Mouse (Mus musculus) layer of hippocampus, postnatal 10 days (tissue): ENCODE data around the gene Zkscan3. TPM values are rescaled to one million over a fixed set of nuclear protein-coding genes. Genes with fewer than 3 reads are reported as not detected.

Experiments used
- DNase-seq, 2 experiments: peaks; one replicate each; pipeline ENCODE4 v3.0.0; 2021; ENCODE audit warnings: low spot score in 2 of 2
- long read RNA-seq: library from polyadenylated mRNA; stranded (forward); transcript quantifications from one replicate; pipeline ENCODE4 v2.0.0, GENCODE M21; 2023
- total RNA-seq, 2 experiments: library from RNA; stranded (reverse); gene quantifications; 2 replicates each; pipeline ENCODE4 v1.2.3; 2021

Gene Zkscan3
- 10 to 100 TPM; 41.7 to 42.0 TPM for total RNA-seq
- long read RNA-seq, transcript Zkscan3-201 (6 exons, 2,561 nt): major isoform, 6 of 18 reads
- long read RNA-seq, transcript Zkscan3-203 (6 exons, 2,600 nt): major isoform, 6 of 18 reads
- long read RNA-seq, partial matches to known transcripts: 2 of 18 reads
- long read RNA-seq, other reads (novel, unspliced or antisense): 3 of 18 reads

DNA sequence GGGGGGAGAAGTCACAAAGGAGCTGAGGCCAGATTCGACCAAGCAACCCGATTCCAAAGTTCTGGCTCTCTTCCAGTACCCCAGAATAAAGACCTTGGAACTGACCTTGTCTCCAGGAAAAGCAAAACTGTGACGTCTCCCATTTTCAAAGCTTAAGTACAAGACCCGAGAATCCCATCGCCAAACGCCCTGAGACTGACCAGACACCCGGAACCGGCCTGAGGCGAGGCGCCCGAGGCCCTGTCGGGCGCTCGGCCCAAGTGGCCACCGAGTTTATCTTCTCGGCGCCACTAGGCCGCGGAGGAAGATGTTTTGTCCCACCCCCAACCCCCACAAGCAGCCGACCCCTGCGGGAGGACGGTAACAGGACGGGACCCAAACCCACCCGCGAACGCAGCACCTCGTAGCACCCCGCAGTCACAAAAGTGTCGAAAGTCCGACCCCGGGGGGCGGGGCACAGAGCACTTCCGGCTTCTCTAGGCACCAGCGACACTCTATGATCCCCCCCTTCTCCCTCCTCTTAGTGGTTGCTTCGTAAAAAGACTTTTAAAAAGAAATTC is at the start of gene Zkscan3:
Zkscan3 (minus strand) TSS at position 469 of the 560 bp plus-strand sequence.
- DNase-seq: peak; percentile 85 to 88

DNA sequence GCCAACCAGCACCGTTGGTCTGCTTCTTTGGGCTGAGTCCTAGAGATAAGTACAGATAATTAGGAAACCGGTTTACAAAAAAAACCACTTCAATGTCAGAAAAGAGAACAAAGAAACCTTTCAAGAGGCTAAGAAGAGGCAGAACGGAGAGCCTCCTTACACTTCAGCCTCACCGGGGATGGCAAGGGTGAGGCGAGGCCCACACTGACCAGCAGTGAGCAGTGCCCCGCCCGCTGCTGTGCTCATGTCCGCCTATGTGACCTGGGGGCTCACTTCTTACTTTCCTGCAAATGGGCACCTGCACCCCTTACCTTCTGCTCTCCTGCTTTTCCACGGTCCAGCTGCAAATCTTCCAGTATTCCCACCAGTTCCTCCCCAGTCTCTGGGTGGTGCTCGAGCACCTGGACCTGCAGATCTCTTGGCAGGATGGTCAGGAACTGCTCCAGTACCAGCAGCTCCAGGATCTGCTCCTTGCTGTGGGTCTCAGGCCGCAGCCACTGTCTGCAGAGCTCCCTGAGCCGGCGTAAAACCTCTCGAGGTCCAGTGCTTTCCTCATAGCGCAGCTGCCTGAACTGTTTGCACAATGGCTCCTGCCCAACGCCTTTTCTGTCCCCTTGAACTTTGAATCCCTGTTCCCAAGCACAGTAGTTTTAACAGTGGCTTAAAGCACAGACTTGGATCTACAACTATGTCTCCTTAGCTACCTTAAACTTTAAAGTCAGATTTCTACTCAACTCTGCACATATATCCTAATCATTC is 45.5 kb upstream of the Zkscan3 start:
- no peak for DNase-seq

DNA sequence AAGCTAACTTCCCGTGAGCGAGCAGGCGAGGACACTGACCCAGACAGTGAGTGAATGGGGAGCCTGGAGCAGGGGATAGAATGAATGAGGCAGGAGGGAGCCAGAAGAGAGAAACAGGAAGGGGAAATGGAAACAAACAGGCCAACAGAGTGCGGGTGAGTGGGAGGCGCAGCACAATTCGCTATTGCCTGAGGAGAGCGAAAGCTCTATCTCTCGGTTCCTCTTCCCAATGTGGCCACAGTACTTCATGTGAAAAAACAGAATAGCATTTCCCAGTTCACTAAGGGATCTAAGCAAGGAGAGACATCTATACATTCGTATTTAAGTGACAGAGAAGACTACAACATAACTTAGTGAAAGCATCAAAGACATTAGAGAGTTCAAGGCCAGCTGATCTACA is 44.2 kb upstream of the Zkscan3 start:
- DNase-seq: no peak

DNA sequence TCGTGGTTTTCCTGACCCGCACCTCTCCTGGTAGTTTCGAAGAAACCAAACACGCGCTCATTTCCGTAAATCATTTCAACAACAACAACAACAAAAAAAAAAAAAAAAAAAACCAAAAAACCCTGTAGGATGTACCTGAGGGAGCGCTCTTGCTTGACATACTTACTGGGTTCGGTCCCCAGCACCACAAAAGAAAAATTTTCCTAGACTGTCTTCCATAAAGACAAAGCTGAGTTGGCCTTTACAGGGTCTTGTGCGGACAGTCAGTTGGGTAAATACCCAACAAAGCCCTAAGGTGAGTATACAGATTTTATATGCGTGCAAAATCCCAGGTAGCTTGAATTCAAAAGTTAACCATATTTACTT is 38.6 kb upstream of the Zkscan3 start:
- DNase-seq: no peak

DNA sequence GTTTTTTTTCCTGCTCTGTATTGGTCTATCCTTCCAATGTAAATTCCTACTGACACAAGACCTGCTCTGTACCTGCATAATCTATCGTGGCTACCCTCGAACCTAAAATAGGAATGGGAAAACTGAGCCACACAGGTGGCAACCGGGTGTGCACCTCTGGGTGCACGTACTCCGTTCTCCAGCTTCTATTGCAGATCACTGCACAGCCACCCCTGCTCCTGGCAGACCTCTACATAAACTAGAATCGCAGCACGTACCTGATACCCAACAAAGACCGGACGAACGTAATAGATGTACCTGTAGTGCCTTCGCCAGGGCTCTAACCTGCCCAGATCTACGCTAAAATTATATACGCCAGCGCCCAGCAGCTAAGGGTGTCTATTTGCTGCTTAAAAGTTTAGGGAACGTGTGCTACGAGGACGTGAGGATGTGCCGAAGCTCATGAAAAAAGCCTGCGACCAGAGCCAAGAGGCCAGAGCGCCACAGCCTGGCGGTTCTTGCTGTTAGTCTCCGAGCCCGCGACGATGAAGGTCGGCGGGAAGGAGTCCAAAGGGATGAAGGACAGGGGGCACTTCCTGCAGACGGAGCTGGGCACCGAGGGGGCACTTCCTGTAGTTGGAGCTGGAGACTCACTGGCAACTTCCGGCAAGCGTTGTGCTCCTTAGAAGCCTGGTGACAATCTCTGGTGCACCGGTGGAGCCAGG is 38.1 kb upstream of the Zkscan3 start, which contains the start of gene Pgbd1:
Pgbd1 (minus strand) TSS at position 556 of the 704 bp plus-strand sequence.
- DNase-seq: peak; percentile 68 to 78

DNA sequence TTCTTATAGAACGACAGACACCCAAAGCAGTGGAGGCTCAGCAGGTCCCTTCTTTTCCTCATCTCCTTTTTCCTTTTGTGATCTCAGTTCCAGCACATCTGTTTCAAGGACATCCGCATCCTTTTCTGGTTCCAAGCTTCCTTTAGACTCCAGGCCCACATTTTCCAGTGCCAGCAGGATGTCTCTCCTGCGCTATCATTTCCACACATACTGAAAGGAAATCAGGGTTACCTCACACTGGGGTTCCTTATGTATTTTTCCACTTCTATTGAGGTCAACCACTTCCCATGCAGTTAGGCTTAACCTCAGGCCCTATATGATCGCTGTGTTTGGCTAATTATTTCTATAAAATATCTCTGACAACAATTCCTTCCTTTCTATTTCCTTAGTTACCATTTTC is 32.9 kb upstream of the Zkscan3 start:
- no peak for DNase-seq

DNA sequence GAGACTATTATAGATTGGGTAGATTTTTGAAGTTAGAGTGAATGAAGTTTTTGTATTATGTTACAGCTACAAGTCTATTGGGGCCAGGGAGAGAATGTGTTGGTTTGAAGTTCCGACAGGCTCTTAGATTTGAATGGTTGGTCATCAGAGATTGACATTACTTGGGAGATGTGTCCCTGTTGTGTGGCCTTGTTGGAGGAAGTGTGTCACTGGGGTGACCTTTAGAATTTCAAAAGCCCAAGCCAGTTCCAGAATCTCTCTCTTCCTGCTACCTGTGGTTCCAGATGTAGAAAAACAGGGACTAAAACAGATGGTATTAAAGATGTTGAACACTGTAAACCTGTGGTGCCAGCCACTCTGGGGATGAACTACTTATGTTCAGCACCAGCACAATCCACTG is 25.1 kb upstream of the Zkscan3 start:
- DNase-seq: no peak

DNA sequence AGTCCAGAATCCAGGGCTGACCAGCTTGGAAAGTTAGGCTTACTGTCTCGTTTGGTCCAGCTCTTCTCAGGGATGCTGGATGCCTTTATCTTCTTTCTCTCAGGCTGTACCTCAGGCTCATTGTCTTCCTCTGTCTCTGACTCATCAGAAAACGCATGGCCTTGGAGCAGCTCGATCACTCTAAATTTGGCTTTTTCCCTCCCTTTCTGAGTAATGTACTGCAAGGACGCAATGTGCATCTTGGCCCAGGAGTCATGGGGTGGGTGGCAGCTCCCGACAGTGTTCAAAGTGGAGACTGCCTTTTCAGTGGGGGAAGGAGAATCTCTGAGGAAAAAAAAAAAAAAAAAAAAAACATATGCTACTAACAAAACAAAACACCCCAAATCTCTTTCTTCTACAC is 20.7 kb upstream of the Zkscan3 start:
- no peak for DNase-seq

DNA sequence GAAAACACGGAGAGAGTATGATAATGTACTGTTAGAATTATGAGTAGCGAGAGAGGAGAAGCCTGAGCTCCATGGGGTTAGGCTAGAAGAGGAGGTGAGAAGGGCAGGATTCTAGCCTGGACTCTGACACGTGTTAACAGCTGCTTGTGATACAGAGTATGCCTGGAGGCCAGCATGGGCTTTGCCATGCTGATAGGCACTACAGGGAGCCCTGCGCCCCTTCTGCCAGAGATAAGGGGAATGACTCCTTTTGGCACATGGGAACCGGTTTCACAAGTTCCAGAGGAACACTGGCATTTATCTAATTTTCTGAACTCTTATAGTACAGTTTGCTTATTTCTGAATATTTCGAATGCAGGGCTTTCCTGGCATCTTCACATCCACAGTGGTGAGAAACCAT is 16.3 kb upstream of the Zkscan3 start:
- no peak for DNase-seq

DNA sequence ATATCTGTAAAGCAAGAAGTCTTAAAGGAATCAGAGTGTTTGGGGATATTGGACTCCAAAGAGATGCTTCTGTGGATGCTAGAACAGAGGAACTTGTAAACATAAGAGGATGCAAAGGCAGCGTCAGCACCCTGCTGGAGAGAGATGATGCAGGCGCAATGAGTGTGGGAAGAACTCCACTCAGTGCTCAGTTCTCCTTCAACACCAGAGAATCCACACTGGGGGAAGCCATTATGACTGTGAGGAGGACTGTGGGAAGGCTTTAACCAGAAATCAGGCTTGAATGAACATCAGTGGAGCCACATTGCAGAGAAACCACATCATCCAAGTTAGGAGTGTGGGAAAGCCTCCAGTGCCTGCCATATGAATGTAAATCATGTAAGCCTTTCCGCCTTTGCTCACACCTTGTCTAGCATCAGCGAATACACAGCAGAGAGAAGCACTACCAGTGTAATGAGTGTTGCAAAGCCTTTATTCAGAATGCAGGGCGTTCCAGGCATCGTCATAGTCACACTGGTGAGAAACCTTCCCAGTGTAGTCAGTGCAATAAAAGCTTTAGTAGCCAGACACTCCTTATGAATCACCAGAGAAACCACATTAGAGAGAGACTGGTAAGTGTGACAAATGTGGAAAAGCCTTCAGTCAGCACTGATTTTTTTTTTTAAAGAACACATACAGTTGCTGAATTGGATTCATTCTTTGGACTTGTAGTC is 14.9 kb upstream of the Zkscan3 start:
- no peak for DNase-seq

DNA sequence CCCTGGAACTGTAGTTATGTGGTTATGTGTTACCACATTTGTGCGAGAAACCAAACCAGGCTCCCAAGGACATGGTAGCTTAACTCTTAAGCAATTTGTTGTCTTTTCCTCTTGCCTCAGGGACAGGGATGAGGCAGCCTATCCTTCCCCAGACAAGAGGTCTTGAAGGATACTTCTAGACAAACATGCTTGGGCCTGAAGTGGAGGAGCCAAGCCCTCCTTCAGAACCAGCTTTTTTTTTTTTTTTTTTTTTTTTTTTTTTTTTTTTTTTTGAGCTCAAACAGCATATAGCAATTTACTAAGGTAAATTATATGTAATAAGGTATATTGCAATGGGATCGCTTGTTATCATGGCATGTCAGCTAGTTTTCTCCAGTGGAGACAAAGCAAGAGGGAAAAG is 13.2 kb upstream of the Zkscan3 start:
- DNase-seq: no peak

DNA sequence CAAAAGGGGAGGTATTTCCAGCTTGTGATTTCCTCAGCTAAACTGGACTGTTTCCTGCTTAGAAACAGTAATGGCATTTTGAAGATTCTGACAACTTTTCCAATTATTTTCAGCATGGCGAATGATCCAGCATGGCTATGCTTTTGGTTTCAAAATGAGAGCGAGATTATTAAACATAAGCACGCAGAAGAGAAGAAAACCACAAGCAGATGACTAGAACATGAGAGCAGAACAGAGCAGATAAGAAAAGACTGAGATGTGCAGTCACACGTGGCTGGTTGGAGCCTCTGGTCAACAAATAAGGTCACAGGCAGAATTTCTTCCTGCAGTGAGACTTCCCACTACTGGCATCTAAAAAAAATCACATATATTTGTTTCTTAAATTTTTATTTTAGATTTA is 12.7 kb upstream of the Zkscan3 start:
- no peak for DNase-seq

DNA sequence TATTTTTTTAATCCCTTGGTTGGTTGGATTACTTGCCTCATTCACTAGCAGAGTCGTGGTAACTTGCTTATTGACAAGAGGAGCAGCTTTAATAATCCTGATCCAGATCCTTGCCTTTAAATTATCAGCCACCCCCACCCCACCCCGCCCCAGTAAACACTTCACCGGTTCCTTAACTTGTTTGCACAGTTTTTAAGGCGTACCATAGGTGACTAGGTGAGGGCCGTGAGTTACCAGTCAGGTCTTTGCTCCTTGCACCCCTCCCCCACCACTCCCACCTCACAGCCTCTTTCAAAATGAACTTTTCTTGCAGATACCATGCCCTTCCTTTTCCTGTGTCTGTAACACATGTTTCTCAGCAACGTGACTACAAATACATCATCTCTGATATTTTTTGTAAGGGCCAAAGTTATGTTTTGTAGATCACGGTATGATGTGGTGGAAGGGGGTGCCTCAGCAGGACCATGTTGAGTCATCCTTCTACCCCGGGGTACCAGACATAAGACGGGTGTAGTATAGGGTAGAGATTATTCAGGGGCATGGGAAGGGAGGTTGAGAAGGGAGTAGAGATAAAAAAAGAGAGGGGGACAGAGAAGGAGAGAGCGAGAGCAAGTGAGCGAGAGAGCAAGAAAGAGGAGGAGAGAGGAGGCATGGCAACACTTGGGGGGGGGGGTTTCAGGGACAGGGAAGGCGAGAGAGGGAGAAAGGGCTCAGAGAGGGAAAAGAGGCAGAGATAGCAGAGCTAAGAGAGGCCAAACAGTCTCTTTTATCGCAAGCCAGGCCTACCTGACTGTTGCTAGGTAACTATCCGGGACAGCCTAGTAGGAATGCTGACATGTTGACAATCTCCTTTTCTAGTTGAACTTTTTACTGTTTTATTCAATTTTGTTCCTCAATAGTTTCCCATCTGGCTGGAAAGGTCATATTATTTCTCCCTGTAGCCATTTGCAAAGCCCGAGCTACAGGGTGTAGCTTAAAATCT is 12.0 kb upstream of the Zkscan3 start:
- DNase-seq: no peak

DNA sequence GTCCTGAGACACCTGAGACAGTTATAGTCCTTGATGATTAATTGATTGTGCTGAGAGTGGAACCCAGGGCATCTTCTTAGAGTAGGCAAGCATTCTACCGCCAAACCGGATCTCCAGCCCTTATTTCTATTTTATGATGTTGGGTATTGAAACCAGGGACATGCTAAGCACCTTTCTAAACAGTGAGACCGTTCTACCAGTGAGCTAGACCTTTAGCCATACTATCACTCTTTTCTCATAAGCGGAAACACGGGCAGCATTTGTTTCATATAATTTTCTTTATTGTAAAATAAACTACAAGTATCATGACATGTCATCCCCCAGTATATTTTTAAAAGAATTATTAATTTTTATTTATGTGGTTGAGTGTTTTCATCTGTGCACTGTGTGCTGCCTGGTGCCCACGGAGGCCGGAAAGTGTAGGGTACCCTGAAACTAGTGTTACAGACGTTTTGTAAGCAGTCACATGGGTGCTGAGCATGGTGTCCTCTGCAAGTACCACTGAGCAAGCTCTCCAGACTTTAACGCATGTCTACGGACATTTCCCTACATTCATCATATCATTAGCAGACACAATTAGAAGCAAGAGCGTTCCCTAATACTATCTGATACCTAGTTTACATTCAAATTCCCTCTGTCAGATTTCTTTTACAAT is 6.4 kb upstream of the Zkscan3 start:
- DNase-seq: no peak

DNA sequence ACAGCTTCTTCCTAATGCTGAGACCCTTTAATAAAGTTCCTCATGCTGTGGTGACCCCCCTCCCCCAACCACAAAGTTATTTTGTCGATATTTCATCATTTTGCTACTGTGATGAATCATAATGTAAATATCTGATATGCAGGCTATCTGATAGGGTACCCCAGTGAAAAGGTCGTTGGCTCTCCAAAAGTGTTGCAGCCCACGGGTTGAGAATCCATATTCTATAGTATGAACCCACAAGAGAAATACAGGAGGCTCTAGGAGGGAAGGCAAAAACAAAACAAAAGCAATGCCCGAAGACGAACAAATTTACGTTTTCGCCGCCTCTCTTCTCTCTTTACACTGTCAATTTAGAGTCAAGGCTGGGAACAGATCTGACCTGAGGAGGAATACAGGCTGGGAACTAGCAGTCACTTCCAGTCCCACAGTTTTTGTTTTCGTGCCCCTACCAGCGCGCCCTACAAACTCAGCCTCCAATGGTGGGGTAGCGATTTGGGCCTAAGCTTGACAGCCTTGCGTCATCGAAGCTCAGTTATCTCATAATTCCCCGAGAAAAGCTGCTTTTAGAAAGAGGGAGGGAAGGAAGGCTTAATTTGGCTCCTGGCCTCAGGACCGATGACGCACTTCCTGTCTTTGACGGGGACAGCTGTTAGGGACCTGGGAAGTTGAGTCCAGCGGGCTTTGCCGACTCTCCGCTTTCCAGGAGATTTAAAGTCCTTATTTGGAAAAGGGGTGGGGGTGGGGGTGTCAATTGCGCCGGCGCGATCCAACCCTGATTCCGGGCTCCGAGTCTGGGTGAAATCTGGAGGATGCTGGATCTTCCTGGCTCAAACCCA is 5.6 kb upstream of the Zkscan3 start:
- peak; percentile 79 for DNase-seq

DNA sequence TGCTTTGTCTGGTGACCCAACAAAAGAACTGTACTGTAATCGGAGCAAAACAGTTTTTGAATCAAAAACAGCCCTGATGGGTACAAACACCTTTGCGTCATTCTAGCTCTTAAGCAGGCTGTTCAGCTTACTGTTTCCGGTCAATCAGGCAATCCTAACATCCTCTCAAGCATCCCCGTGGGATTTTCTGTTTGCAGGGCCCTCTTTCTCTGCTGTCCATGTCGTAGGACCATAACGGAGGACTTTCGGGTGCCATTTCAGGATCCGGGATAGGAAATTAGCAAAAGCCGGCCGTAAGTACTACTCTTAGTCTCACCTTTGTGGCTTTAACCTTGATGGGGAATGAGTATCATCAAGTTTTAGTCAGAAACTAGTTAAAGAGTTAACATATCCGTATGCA is 4.8 kb upstream of the Zkscan3 start:
- no peak for DNase-seq

DNA sequence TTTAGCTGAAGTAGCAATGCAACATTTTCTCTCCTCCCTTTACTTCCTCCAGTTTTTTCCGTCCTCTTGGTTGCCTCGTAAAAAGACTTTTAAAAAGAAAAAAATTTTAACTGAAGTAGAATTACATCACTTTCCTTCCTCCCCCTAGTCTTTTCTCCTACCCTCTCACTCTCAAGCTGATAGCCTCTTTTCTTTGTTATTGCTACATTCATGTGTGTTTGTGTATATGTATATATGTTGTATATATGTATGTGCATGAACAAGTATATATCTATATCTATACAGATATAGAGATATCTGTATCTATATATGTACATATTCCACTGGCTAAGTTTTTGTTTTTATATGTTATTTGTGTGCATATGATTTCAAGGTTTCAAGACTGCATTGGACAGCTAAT is 293 bp upstream of the Zkscan3 start:
- no peak for DNase-seq

DNA sequence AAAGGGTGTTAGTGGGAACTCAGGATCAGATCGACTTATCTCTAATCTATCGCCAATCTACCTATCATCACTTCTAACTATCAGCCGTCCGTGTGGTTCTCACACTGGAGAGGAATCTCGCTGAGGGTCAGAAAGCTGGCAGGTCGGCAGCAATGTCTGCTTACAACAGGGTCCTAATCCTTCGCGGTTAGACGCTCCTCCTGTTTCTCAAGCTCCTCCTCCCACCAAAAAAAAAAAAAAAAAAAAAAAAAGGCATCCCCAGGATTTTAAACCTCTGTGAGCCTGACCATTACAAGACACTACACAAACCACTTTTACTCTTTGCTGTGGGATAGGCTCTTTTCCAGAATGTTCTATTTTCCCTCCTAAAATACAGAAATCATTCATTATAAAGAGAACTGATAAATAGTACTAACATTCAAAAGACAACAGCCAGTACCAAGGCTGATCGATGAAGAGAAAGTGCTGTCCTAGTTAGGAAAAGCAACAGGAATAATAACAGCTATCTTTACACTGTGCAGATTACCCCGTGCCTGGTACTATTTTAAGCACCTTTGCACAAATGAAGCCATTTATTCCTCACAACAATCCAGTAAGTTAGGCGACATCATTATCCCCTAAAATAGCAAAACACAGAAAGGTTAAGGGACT is 794 bp downstream of the Zkscan3 start:
- DNase-seq: no peak
